Mouse (Mus musculus) right cerebral cortex, postnatal 4 days (tissue): ENCODE data around the gene Atf4.
A peak's percentile ranks its signal among the peaks of the same experiment; 100 is the strongest.

Experiments used
- DNase-seq: peaks from one replicate; pipeline ENCODE4 v3.0.0-alpha.2; 2022

The Atf4 gene

GRCm38 (mm10) chr15:80250586-80250985 lies 4.4 kb upstream of the Atf4 start:
- DNase-seq, result no peak

DNA sequence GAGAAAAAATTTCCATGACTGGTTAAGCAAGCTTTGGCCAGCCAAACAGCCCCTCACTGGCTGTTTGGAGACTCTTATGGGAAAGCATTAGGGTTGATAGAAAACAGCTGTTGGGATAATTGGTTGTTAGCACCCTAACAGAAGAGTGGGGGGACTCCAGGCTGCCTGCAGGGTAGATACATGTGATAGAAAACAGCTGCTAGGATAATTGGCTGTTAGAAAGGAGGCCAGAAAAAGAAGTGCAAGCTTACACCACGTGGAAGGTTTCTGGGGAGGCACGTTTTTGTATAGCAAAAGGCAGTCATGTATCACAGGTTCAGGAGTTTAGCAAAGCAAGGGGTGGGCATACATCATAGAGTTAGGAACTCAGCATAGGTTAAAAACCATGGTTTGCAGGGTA lies 1.5 kb upstream of the Atf4 start:
- no peak for DNase-seq

DNA sequence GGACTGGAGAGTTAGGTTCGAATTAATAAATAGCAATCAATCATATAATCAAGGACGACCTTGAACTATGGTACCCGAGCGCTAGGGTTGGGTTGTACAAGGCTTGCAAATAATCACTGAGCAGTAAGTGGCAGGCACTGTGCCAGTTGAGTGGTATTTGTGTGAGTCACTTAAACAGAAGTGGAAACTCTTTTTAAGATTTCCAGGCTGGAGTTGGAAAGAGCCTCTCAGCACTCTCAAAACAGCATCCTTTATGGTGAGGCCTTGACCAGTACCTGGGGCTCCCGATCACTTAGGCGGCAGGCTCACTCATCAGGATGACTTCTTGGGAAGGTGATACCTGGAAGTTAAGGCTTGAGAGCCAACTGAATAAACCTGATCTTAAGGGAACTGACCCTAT lies 777 bp upstream of the Atf4 start:
- no peak for DNase-seq

GRCm38 (mm10) chr15:80255646-80256121 lies 700 bp downstream of the Atf4 start:
- DNase-seq, result peak; percentile 69

DNA sequence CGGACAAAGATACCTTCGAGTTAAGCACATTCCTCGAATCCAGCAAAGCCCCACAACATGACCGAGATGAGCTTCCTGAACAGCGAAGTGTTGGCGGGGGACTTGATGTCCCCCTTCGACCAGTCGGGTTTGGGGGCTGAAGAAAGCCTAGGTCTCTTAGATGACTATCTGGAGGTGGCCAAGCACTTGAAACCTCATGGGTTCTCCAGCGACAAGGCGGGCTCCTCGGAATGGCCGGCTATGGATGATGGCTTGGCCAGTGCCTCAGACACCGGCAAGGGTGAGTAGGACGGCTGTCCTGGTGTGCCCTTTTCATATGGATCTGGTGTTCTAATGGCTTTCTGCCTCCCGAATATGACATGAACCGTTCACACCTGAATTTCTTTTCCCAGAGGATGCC lies 1.3 kb downstream of the Atf4 start:
- no peak for DNase-seq

- no peak for DNase-seq
These were observed 1.9 kb downstream of the Atf4 start for GRCm38 (mm10) chr15:80256656-80257601.

- DNase-seq, result no peak
These were observed 2.7 kb downstream of the Atf4 start for GRCm38 (mm10) chr15:80257602-80258239.

- no peak for DNase-seq
These were observed 3.5 kb downstream of the Atf4 start for GRCm38 (mm10) chr15:80258240-80259170.

DNA sequence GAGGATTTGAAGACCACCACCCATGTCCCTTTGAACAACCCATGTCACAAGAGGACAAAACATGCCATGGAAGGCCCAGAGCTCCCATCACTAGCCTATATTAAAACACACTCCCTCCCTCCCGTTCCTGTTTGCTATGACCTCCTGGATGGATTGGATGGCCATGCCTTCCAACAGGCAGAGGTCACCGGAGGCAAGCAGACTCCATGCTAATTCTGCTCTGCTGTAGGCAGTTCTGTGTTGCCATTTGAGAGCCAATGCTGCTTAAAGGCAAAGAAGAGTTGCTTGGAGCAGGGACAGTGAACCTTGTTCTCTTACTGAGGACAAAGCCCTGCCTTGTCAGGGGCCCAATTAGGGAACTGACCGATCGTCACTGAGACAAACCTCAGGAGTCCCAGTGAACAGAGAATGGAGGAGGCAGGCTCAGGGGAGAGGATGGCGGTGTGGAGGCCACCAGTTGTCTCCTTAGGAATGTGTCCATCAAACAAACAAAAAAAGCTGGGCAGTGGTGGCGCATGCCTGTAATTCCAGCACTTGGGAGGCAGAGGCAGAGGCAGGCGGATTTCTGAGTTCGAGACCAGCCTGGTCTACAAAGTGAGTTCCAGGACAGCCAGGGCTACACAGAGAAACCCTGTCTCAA lies 4.5 kb downstream of the Atf4 start:
- no peak for DNase-seq

DNA sequence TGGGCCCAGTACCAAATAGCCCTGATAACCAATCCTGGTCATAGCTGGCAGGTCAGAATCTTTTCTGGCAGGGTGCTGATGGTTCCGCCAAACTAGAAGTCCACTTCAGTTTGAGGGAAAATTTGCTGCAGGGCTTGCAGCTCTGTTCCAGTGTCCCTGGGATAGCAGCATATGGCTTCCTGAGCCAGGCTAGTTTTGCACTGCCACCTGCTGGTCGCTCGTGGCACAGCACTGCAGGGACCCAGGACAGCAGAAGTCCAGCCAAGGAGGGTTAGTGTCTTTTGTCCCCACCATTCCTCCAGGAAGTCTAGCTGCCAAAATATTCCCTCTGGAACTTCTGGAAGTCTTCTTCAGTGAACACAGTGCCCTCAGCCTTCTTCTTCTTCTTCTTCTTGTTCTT lies 5.7 kb downstream of the Atf4 start:
- DNase-seq, result peak; percentile 91

DNA sequence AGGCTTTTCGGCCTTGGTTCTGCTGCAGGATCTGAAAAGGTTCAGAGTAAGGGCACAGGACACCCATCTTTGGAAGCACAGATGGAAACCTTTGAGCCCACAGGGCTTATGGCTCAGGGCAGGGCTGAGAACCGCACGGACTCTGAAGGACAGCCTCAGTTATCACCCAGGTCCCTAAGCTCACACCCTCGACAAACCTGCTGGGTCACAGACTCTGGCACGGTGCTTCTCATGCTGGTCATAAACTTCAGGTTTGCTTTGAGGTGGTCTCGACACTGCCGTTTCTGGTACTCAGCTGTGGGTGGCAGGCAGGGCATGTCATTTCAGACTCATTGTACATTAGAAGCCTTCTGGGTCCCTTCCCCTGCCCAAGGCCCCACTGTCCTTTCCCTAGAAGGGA lies 6.1 kb downstream of the Atf4 start:
- DNase-seq, result no peak

DNA sequence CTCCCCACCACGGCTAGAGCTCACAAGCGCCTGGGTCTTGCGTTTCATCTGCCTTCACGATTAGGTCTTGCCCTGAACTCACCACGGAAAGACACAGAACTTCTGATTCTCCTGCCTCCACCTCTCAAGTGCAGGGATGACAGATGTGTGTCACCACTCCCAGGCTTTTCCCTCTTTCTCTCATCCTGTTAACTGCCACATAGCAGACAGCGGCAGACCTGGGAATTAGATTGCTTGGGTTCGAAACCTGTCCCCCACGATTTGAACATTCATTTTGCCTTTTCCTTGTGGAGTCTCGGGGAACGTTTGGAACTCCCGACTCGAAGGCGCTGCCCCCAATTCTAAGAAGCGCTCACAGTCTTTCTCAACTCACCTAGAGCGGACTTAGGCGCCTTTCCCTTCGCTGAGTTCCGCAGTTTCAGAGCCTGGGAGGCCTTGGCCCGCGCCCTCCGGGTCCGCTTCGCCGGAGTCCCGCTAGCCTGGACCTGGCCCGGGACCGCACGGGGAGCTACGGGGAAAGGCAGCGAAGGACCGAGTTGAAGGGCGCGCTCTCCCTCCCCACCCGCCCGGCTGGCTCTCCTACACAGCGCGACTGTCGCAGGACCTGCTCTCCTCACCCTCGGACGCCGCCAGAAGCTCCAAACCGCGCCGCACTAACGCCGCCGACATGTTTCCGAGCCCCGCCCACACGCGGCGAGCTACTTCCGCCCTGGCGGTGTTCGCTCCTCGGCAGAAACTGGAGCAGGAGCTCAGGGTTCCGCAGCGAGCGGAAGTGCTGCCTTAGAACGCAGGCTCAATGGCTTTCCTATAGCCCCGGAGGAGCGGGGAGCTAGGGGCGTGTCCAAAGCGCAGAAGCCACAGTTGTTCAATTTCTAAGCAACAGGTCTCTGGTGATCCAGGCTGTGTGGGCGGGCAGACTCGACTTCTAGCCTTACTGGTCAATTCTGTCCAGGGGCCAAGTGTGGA lies 8.9 kb downstream of the Atf4 start, which contains the start of gene Rps19bp1:
Gene Rps19bp1, minus strand, starts transcription at position 706 of the 966 bp plus-strand sequence.
- peak; percentile 87 for DNase-seq

GRCm38 (mm10) chr15:80266281-80266680 lies 11.3 kb downstream of the Atf4 start:
- peak; percentile 85 for DNase-seq

GRCm38 (mm10) chr15:80271858-80272396 lies 16.9 kb downstream of the Atf4 start:
- no peak for DNase-seq

DNA sequence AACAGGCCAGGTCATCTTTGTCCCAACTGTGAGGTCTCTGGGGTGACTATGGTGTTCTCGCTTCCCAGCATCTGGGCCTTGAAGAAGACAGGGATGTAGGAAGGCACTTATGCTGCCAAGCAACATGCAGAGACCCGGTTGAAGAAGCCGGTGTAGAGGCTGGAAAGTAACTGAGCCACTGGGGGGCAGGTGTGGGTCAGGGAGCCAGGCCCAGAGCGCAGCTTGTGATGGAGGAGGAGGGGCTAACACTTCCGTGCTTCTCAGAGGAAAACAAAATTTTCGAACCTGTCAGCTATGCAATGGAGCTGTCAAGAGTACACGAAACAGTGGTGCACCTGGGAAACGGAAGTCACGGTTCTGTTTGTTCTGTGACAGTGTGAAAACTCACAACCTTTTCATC lies 22.1 kb downstream of the Atf4 start:
- DNase-seq, result no peak

- DNase-seq, result peak; percentile 64
These were observed 22.6 kb downstream of the Atf4 start for GRCm38 (mm10) chr15:80277625-80278024.

GRCm38 (mm10) chr15:80278121-80278759 lies 23.3 kb downstream of the Atf4 start:
- DNase-seq, result no peak

DNA sequence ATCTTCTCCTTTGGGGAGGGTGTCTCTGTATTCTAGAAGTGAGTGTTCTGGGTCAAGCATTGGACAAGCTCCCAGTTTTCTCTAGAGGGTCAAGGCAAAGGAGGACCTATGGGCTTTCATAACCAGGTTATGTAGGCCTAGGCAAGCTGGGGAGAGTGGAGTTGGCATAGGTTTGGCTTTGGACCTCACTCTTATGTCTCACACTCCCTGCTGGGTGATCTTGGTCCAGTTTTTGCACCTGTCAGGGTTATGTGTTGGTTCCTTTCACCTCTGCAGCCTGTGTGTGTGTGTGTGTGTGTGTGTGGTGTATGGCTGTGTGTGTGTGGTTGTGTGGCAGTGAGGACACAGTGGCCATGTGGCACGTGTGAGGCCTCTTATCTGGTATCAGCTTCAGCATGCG lies 24.1 kb downstream of the Atf4 start:
- no peak for DNase-seq

GRCm38 (mm10) chr15:80280646-80281045 lies 25.7 kb downstream of the Atf4 start:
- peak; percentile 69 for DNase-seq

- DNase-seq, result peak; percentile 73
These were observed 31.9 kb downstream of the Atf4 start, which contains the start of gene Cacna1i for GRCm38 (mm10) chr15:80286851-80287415. Cacna1i (plus strand) TSS chr15:80287238.
